Mouse (Mus musculus): ENCODE measurements around the gene Uchl1.

Uchl1 gene

GRCm38 (mm10) chr5:66710445-66711019, 34.6 kb downstream of the Uchl1 start:
- no peak for DNase-seq (ENCODE audit: low spot score)

- DNase-seq (ENCODE audit: low spot score), result no peak
Observed at GRCm38 (mm10) chr5:66712801-66713200, 36.9 kb downstream of the Uchl1 start.

- DNase-seq (ENCODE audit: low spot score), result no peak
Observed at GRCm38 (mm10) chr5:66715498-66715931, 39.6 kb downstream of the Uchl1 start.

GRCm38 (mm10) chr5:66717931-66718330, 42.0 kb downstream of the Uchl1 start:
- DNase-seq (ENCODE audit: low spot score), result no peak

- DNase-seq (ENCODE audit: low spot score), result no peak
Observed at GRCm38 (mm10) chr5:66718413-66718812, 42.5 kb downstream of the Uchl1 start.

GRCm38 (mm10) chr5:66718880-66719279, 43.0 kb downstream of the Uchl1 start:
- no peak for DNase-seq (ENCODE audit: low spot score)

GRCm38 (mm10) chr5:66720921-66721320, 45.0 kb downstream of the Uchl1 start:
- DNase-seq (ENCODE audit: low spot score), result no peak

GRCm38 (mm10) chr5:66722586-66722985, 46.7 kb downstream of the Uchl1 start:
- no peak for DNase-seq (ENCODE audit: low spot score)

- DNase-seq (ENCODE audit: low spot score), result no peak
Observed at GRCm38 (mm10) chr5:66723037-66723436, 47.1 kb downstream of the Uchl1 start.

- DNase-seq (ENCODE audit: low spot score), result no peak
Observed at GRCm38 (mm10) chr5:66723626-66724025, 47.7 kb downstream of the Uchl1 start.

GRCm38 (mm10) chr5:66729306-66729705, 53.4 kb downstream of the Uchl1 start:
- no peak for DNase-seq (ENCODE audit: low spot score)

GRCm38 (mm10) chr5:66730621-66731301, 54.9 kb downstream of the Uchl1 start:
- no peak for DNase-seq (ENCODE audit: low spot score)

GRCm38 (mm10) chr5:66731302-66731697, 55.4 kb downstream of the Uchl1 start:
- DNase-seq (ENCODE audit: low spot score), result no peak

- no peak for DNase-seq (ENCODE audit: low spot score)
Observed at GRCm38 (mm10) chr5:66733556-66733955, 57.7 kb downstream of the Uchl1 start.

Measured in urinary bladder, postnatal 10 days (tissue).